Mouse (Mus musculus): ENCODE measurements around the gene Rarres2. TPM values are rescaled to one million over a fixed set of nuclear protein-coding genes. Genes with fewer than 3 reads are reported as not detected.

The Rarres2 gene
- total RNA-seq, 2 experiments from 2014 or later, result 15.5 to 19.0 TPM

Other genes starting within 250 kb of the Rarres2 start
- 10 to 100 TPM; 13.7 to 16.2 TPM for gene Krba1, start 177.2 kb downstream of the Rarres2 start, total RNA-seq (2021)
- gene Zfp467, start 127.0 kb downstream of the Rarres2 start, total RNA-seq (2021), result 10 to 100 TPM; 38.3 to 42.4 TPM
- under 1 TPM; 0.39 to 0.54 TPM for gene Sspo, start 124.6 kb downstream of the Rarres2 start, total RNA-seq (2021)
- gene Atp6v0e2, start 35.2 kb downstream of the Rarres2 start, total RNA-seq (2021), result 10 to 100 TPM; 39.4 to 51.3 TPM
- 10 to 100 TPM; 13.9 to 17.1 TPM for gene Lrrc61, start 18.0 kb downstream of the Rarres2 start, total RNA-seq (2021)
- gene Gm45021, start 16.8 kb upstream of the Rarres2 start, total RNA-seq (2021), result not detected
- gene Repin1, start 21.1 kb upstream of the Rarres2 start, total RNA-seq (2021), result 10 to 100 TPM; 19.4 to 29.3 TPM
- gene Gm44965, start 21.2 kb upstream of the Rarres2 start, total RNA-seq (2021), result 1 to 10 TPM in 1 of 2 experiments, not detected in 1; 2.1 TPM
- gene Zfp775, start 29.3 kb upstream of the Rarres2 start, total RNA-seq (2021), result 1 to 10 TPM; 5.9 to 6.4 TPM
- under 1 TPM; 0.25 to 0.48 TPM for gene AI854703, start 54.0 kb upstream of the Rarres2 start, total RNA-seq (2021)
- gene Gimap8, start 74.4 kb upstream of the Rarres2 start, total RNA-seq (2021), result 1 to 10 TPM; 1.9 to 2.8 TPM
- 1 to 10 TPM in 1 of 2 experiments, under 1 TPM in 1; 0.94 to 2.1 TPM for gene Gimap9, start 103.3 kb upstream of the Rarres2 start, total RNA-seq (2021)
- 1 to 10 TPM; 4.1 to 6.5 TPM for gene Gimap4, start 111.8 kb upstream of the Rarres2 start, total RNA-seq (2021)
- 10 to 100 TPM in 1 of 2 experiments, 1 to 10 TPM in 1; 9.0 to 13.0 TPM for gene Gimap6, start 135.4 kb upstream of the Rarres2 start, total RNA-seq (2021)
- not detected for gene Gm28053, start 145.8 kb upstream of the Rarres2 start, total RNA-seq (2021)
- not detected for gene Gimap7, start 145.8 kb upstream of the Rarres2 start, total RNA-seq (2021)
- gene Gimap1, start 166.3 kb upstream of the Rarres2 start, total RNA-seq (2021), result 1 to 10 TPM; 3.0 to 3.4 TPM
- 1 to 10 TPM; 1.7 to 2.1 TPM for gene Gimap5, start 173.4 kb upstream of the Rarres2 start, total RNA-seq (2021)
- not detected for gene Gimap3, start 198.1 kb upstream of the Rarres2 start, total RNA-seq (2021)